Mouse (Mus musculus): ENCODE measurements around the gene Skiv2l.

GRCm38 (mm10) chr17:34899053-34899889, 49.3 kb upstream of the Skiv2l start:
- TF ChIP-seq CTCF (IDR thresholded peaks at IDR 0.05; ENCODE audit: borderline replicate concordance, insufficient read depth, low read depth, low read length) (no peak), POLR2A (IDR thresholded peaks at IDR 0.05; ENCODE audit: borderline replicate concordance, insufficient read depth, low read length) (no peak)

All from cerebellum, adult 2 months (tissue).